Mouse (Mus musculus) c-Kit-negative CD71-positive TER-119-positive erythroid progenitor cells, embryonic 14.5 days (primary cell): ENCODE results near the gene 1700018G05Rik.
"Not testable (repeated sequence)": the region's sequence is repeated elsewhere in the genome, so short reads cannot be mapped to it uniquely, and the experiment has no call there.

Source experiments
- DNase-seq: peaks from one replicate; pipeline ENCODE4 v3.0.0-alpha.2; 2013; ENCODE audit warnings: low read depth, low spot score

The 1700018G05Rik gene

GRCm38 (mm10) chrX:102928072-102928471 is at the start of gene 1700018G05Rik:
Gene 1700018G05Rik (plus strand): TSS chrX:102928372.
- not testable (repeated sequence) for DNase-seq

- not testable (repeated sequence) for DNase-seq
These were observed 19.6 kb upstream of the 1700018G05Rik start, which contains the start of the genes Dmrtc1a and 1700011M02Rik for GRCm38 (mm10) chrX:102908587-102908986. Gene Dmrtc1a (minus strand): TSS chrX:102908687. Gene 1700011M02Rik (plus strand): TSS chrX:102908905.

- not testable (repeated sequence) for DNase-seq
These were observed 13.3 kb upstream of the 1700018G05Rik start for GRCm38 (mm10) chrX:102914823-102915222.

GRCm38 (mm10) chrX:102926707-102927106 is 1.5 kb upstream of the 1700018G05Rik start:
- DNase-seq: not testable (repeated sequence)

- no peak for DNase-seq
These were observed 4.9 kb downstream of the 1700018G05Rik start for GRCm38 (mm10) chrX:102932992-102933570.

GRCm38 (mm10) chrX:102933571-102934394 is 5.6 kb downstream of the 1700018G05Rik start:
- no peak for DNase-seq

- no peak for DNase-seq
These were observed 6.2 kb downstream of the 1700018G05Rik start for GRCm38 (mm10) chrX:102934395-102934764.

GRCm38 (mm10) chrX:102936743-102937142 is 8.6 kb downstream of the 1700018G05Rik start:
- no peak for DNase-seq

GRCm38 (mm10) chrX:102950136-102950535 is 22.0 kb downstream of the 1700018G05Rik start:
- DNase-seq: not testable (repeated sequence)

- no peak for DNase-seq
These were observed 30.7 kb downstream of the 1700018G05Rik start for GRCm38 (mm10) chrX:102958917-102959316.

- DNase-seq: no peak
These were observed 32.4 kb downstream of the 1700018G05Rik start for GRCm38 (mm10) chrX:102960581-102960980.
